Mouse (Mus musculus) liver, embryonic 14.5 days (tissue): ENCODE measurements at regions not wholly inside any gene's neighbourhood (a gene's known extent, or its start where the extent isn't known, plus 50 kb on each side); places are given as distances from the start of the nearest gene placed in this dataset.

Source experiments
- ATAC-seq: fragments of 200-750 bp; cut with Nextera tagmentation; 2 replicates; pipeline ENCODE4 v1.8.0; 2017; ENCODE audit warnings: moderate number of reproducible peaks, mild to moderate bottlenecking, moderate library complexity; ENCODE audit not compliant: insufficient read depth
- DNase-seq, 3 experiments: peaks; one replicate each; pipeline ENCODE4 v3.0.0-alpha.2; 2012 to 2013; ENCODE audit warnings: low read depth in 3 of 3, low spot score in 3 of 3
- H3K27ac ChIP-seq: fragments of 300-500 bp; sonication (generic); 2 replicates; pipeline ENCODE4 v1.5.1; 2014; ENCODE audit warnings: moderate library complexity, mild to moderate bottlenecking, control low read depth, inconsistent platforms
- H3K27me3 ChIP-seq: fragments of 300-500 bp; sonication (generic); 2 replicates; pipeline ENCODE4 v1.6.1; 2014; ENCODE audit warnings: mild to moderate bottlenecking, low read length, moderate library complexity; ENCODE audit not compliant: control insufficient read depth, insufficient read depth
- H3K36me3 ChIP-seq: fragments of 300-500 bp; sonication (generic); replicated peaks from 2 replicates; pipeline ENCODE4 v1.6.1; 2014; ENCODE audit warnings: low read depth; ENCODE audit not compliant: control insufficient read depth, insufficient read depth
- H3K4me1 ChIP-seq, 2 experiments: fragments of 200-500 bp in 1 of 2; fragments of 300-500 bp in 1 of 2; sonication (generic) in 1 of 2; replicated peaks; 2 replicates each; pipeline ENCODE4 v1.6.1; 2012 to 2014; ENCODE audit warnings: antibody characterized with exemption in 1 of 2, inconsistent platforms in 1 of 2, low read length in 1 of 2; ENCODE audit not compliant: control insufficient read depth in 2 of 2, insufficient read depth in 2 of 2
- H3K4me2 ChIP-seq: fragments of 300-500 bp; sonication (generic); 2 replicates; pipeline ENCODE4 v1.6.1; 2014; ENCODE audit warnings: low read depth, mild to moderate bottlenecking, control low read depth, moderate library complexity
- H3K4me3 ChIP-seq, 2 experiments: fragments of 200-500 bp in 1 of 2; fragments of 300-500 bp in 1 of 2; sonication (generic) in 1 of 2; 2 replicates each; pipeline ENCODE4 v1.5.1; 2012 to 2014; ENCODE audit warnings: low read depth in 2 of 2, low read length in 2 of 2, mild to moderate bottlenecking in 2 of 2, control low read depth in 1 of 2, inconsistent platforms in 1 of 2, moderate library complexity in 1 of 2; ENCODE audit not compliant: insufficient read depth in 1 of 2
- H3K9ac ChIP-seq: fragments of 300-500 bp; sonication (generic); replicated peaks from 2 replicates; pipeline ENCODE4 v1.6.1; 2014; ENCODE audit warnings: mild to moderate bottlenecking, control low read depth, moderate library complexity
- H3K9me3 ChIP-seq: fragments of 300-500 bp; sonication (generic); 2 replicates; pipeline ENCODE4 v1.6.1; 2016; ENCODE audit warnings: low read length, mixed read lengths; ENCODE audit not compliant: control insufficient read depth
- CTCF ChIP-seq: IDR thresholded peaks from 2 replicates; pipeline ENCODE4 v1.5.1; 2016; ENCODE audit warnings: antibody characterized with exemption, low read depth, control low read depth
- EP300 ChIP-seq: IDR thresholded peaks from 2 replicates; pipeline ENCODE4 v1.6.1; 2016; ENCODE audit warnings: antibody characterized with exemption, low read depth
- WGBS: fragments of 180-500 bp; shearing (Covaris S2); extraction: QIAGEN DNeasy Blood & Tissue Kit; methylation state at CpG from one replicate; pipeline ENCODE4 v1.1.7; 2014; ENCODE audit not compliant: insufficient replicate concordance; 5-methylcytosine and 5-hydroxymethylcytosine counted together

DNA sequence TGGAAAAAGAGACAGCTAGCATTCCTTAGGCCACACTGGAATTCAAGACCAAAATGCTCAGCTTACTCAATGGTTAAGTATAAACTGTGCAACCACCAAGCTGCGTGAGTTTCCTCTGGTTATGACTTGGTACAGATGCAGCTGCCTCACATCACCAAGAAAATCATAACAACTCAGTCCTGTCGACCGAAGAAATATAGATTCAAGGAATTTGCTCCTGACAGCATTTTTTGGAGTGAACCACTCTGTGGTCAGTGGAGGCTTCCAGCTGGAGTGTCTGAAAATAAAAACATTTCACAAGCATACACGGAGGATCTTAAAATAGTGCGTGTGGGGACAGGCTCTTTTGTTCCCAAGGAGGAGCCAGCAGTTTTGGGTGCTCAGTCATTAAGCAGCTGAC is 253.8 kb downstream of the Bckdhb start:
- ATAC-seq, result no peak
- H3K27me3 ChIP-seq, result no peaks in the 10 kb centered on the region
- H3K9me3 ChIP-seq, result no peaks in the 10 kb centered on the region
- TF ChIP-seq EP300, result no peak
- TF ChIP-seq CTCF, result no peak
- WGBS, result 59% methylated on average over 5 of the region's 5 CpGs
- no peaks in the 10 kb centered on the region for H3K36me3 ChIP-seq
- H3K4me2 ChIP-seq, result no peak overlapping the region
- DNase-seq, result no peak
- H3K4me1 ChIP-seq, result no peaks in the 10 kb centered on the region
- no peak overlapping the region for H3K9ac ChIP-seq
- H3K27ac ChIP-seq, result no peak overlapping the region
- H3K4me3 ChIP-seq, result no peak overlapping the region

- no peaks in the 10 kb centered on the region for H3K27me3 ChIP-seq
- TF ChIP-seq CTCF (no peak), EP300 (no peak)
- H3K27ac ChIP-seq, result no peak overlapping the region
- no peak overlapping the region for H3K9ac ChIP-seq
- no peak for DNase-seq
- no peak for ATAC-seq
- H3K4me2 ChIP-seq, result no peak overlapping the region
- H3K4me3 ChIP-seq, result no peak overlapping the region
- H3K4me1 ChIP-seq, result no peaks in the 10 kb centered on the region
- 50% methylated on average over 4 of the region's 4 CpGs for WGBS
- H3K36me3 ChIP-seq, result no peaks in the 10 kb centered on the region
- no peaks in the 10 kb centered on the region for H3K9me3 ChIP-seq
These were observed 254.3 kb downstream of the Bckdhb start for GRCm38 (mm10) chr9:84179238-84179637.

GRCm38 (mm10) chr9:84183637-84184374 is 258.9 kb downstream of the Bckdhb start:
- no peak overlapping the region for H3K27ac ChIP-seq

DNA sequence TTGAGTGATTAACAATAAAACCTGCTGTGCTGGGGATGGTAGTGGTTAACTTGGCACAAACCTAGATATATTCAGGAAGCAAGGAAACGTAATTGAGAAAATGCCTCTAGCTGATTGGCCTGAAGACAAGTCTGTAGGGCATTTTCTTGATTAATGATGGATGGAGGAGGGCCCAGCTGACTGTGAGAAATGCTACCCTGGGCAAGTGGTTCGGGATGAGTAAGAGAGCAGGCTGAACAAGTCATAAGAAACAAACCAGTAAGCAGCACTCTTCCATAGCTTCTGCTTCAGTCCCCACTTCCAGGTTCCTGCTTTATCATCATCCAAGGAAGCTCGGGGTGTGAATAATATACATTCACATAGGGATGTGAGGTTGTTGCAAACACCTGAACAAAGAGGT is 262.6 kb downstream of the Bckdhb start:
- TF ChIP-seq EP300, result no peak
- TF ChIP-seq CTCF, result no peak
- Histone ChIP-seq H3K36me3 (no peaks in the 10 kb centered on the region), H3K4me1 (no peaks in the 10 kb centered on the region), H3K4me3 (no peak overlapping the region), H3K9ac (no peak overlapping the region), H3K27me3 (no peaks in the 10 kb centered on the region), H3K4me2 (no peak overlapping the region), H3K9me3 (no peaks in the 10 kb centered on the region), H3K27ac (no peak overlapping the region)
- WGBS, result 48% methylated on average over 3 of the region's 3 CpGs
- DNase-seq (no peak), ATAC-seq (no peak)

More at GRCm38 (mm10) chr9:84183637-84184374, 258.9 kb downstream of the Bckdhb start:
- H3K27me3 ChIP-seq, result no peaks in the 10 kb centered on the region
- no peaks in the 10 kb centered on the region for H3K9me3 ChIP-seq
- no peak overlapping the region for H3K9ac ChIP-seq
- H3K4me3 ChIP-seq, result no peak overlapping the region
- ATAC-seq (no peak), DNase-seq (no peak)
- H3K4me2 ChIP-seq, result no peak overlapping the region
- no peaks in the 10 kb centered on the region for H3K4me1 ChIP-seq
- 62% methylated on average over 6 of the region's 6 CpGs for WGBS
- TF ChIP-seq EP300 (no peak), CTCF (no peak)
- no peaks in the 10 kb centered on the region for H3K36me3 ChIP-seq

DNA sequence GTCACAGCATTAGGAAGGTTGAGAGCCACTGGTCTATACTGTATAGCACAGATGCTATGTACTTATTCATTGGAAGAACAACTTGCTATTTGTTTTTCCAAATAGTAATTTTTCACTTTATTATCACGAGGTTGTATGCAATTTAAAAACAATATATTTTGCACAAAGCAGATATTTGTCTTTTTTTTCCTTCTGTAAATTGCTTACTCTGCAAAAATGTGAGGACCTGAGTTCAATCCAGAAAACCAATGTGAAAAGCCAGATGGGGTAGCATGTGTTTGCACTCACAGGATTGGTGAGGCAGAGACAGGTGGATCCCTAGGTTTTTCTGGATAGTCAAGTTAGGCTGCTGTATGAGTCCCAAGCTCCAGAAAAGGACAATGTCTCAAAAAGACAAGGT is 268.5 kb downstream of the Bckdhb start:
- H3K9ac ChIP-seq, result no peak overlapping the region
- H3K27me3 ChIP-seq, result no peaks in the 10 kb centered on the region
- TF ChIP-seq CTCF (no peak), EP300 (no peak)
- DNase-seq (no peak), ATAC-seq (no peak)
- no peak overlapping the region for H3K27ac ChIP-seq
- no peaks in the 10 kb centered on the region for H3K4me1 ChIP-seq
- H3K36me3 ChIP-seq, result no peaks in the 10 kb centered on the region
- no peak overlapping the region for H3K4me3 ChIP-seq
- no peak overlapping the region for H3K4me2 ChIP-seq
- WGBS, result 32% methylated on average over 1 of the region's 1 CpGs
- no peaks in the 10 kb centered on the region for H3K9me3 ChIP-seq
